Mouse (Mus musculus): ENCODE measurements around the gene Fto.

Fto gene

DNA sequence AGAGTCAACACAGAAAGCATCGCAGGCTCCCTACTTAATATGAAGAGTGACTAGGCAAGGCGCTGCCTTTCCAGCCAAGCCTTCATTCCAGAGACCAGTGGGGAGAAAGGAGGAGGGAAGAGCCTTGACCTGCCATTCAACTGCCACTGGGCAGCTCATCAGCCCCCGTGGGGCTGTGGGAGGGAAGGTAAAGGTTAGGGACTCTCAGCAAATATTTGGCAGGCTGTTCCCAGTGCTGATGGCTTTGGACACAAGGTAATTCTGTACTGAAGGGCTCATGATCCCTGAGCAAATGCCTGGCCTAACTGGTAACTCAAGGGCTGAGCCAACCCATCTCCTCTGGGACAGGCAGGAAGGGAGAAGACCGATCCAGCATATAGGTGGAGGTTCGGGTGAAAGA is 393.2 kb downstream of the Fto start:
- DNase-seq: no peak

GRCm38 (mm10) chr8:91708661-91709060 is 395.3 kb downstream of the Fto start:
- no peak for DNase-seq

DNA sequence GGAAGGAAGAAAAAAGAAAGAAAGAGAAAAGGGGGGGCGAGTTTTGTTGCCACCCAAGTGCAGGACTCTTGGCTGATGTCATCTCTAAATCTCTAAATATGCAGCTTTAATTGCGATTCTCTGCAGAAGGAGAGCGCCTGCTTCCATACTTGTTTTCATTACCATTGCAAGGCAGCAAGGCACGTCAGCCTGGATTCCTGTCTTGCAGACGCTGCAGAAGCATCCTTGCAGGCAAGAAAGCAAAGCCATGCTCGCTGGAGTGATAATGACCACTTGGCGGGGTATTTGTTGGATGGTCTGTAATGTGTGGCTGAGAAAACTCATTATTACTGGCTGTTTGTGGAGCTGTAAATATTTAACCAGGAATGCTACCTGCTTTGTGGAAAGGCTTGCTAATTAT is 396.4 kb downstream of the Fto start:
- DNase-seq: peak in 1 of 2 experiments; percentile 12

GRCm38 (mm10) chr8:91711202-91711601 is 397.9 kb downstream of the Fto start:
- no peak for DNase-seq

DNA sequence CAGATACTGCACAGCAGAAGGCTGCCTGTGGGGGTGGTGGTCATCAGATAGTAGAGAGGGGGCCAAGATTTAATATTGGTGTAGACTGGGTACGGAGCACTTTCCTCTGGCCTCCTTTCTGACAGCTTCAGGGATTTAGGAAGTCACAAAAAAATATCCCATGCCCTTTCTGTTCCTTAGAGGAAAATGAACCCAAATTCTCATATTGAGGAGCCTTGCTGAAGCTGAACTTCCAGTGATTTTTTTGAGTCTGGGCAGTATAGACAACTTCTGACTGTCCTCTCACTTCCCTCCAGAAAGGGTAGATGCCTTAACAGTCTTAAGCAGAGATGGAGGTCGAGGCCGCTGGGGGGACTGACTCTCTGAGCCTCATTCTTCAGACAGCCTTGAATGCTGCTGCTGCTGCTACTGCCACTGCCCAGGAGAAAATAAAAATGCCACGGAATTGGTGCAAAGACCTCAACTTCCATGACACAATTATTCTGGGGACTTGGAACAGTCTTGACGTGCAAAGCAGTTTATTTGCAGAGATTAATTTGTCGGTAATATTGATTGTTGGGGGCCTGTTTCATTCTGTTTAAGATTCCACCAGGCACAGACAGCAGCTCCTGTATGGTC is 398.8 kb downstream of the Fto start:
- DNase-seq: no peak

GRCm38 (mm10) chr8:91712731-91713569 is 399.6 kb downstream of the Fto start:
- DNase-seq: no peak

DNA sequence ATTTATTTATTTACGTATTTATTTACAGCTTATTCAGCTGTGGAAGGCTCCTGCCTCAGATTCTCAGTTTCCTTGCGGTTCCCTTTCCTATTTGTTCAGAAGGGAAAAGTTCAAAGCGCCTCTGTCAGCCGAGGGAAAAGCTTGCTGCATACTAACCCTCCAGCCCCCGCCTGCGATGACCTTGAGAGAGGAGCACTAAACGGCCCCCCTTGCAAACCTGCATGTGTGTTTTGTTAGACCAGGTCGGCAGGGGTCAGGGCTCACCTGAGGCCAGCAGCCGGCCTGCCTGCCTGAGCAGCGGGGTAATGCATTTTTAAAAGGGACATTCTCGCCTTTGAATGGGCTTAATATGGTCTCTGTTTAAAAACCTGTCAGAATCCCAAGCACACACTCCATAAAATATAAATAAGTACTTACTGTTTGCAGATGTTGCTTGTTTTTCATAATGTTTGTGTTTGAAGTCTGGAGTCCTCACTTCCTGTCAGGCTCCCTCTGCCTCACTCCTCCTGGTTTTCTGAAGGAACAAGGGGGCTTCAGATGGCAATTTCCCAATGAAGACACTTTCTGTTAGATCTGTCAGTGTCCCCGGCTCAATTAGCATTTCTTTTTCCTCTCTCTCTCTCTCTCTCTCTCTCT is 400.5 kb downstream of the Fto start:
- peak; percentile 11 to 33 for DNase-seq

GRCm38 (mm10) chr8:91714733-91715132 is 401.4 kb downstream of the Fto start:
- peak in 1 of 2 experiments; percentile 7 for DNase-seq

- no peak for DNase-seq
Measured at GRCm38 (mm10) chr8:91715387-91716085, 402.2 kb downstream of the Fto start.
